Mouse (Mus musculus) kidney, postnatal 0 days (tissue): Measurements from ENCODE around the gene Zdhhc11. TPM values are rescaled to one million over a fixed set of nuclear protein-coding genes. Genes with fewer than 3 reads are reported as not detected.

Experiments
- ATAC-seq: fragments of 200-750 bp; cut with Nextera tagmentation; replicated peaks from 2 replicates; pipeline ENCODE4 v1.8.0; 2017; ENCODE audit warnings: low read depth, moderate number of reproducible peaks, moderate TSS enrichment, moderate library complexity; ENCODE audit not compliant: low FRiP score
- DNase-seq: peaks from one replicate; pipeline ENCODE4 v3.0.0-alpha.2; 2016; ENCODE audit warnings: low spot score
- H3K27ac ChIP-seq: fragments of 300-500 bp; sonication (generic); 2 replicates; pipeline ENCODE4 v1.5.1; 2014; ENCODE audit warnings: mild to moderate bottlenecking
- H3K27me3 ChIP-seq: fragments of 300-500 bp; sonication (generic); 2 replicates; pipeline ENCODE4 v1.6.1; 2014; ENCODE audit warnings: low read length, mixed read lengths; ENCODE audit not compliant: insufficient read depth
- H3K36me3 ChIP-seq: fragments of 300-500 bp; sonication (generic); 2 replicates; pipeline ENCODE4 v1.6.1; 2014; ENCODE audit warnings: low read length, mixed read lengths; ENCODE audit not compliant: insufficient read depth
- H3K4me1 ChIP-seq: fragments of 300-500 bp; sonication (generic); replicated peaks from 2 replicates; pipeline ENCODE4 v1.6.1; 2014; ENCODE audit warnings: antibody characterized with exemption, low read length, mixed read lengths; ENCODE audit not compliant: insufficient read depth
- H3K4me2 ChIP-seq: fragments of 300-500 bp; sonication (generic); 2 replicates; pipeline ENCODE4 v1.6.1; 2014; ENCODE audit warnings: mild to moderate bottlenecking, low read length, moderate library complexity, mixed read lengths
- H3K4me3 ChIP-seq: fragments of 300-500 bp; sonication (generic); replicated peaks from 2 replicates; pipeline ENCODE4 v1.5.1; 2014; ENCODE audit warnings: low read depth, low read length
- H3K9ac ChIP-seq: fragments of 300-500 bp; sonication (generic); 2 replicates; pipeline ENCODE4 v1.6.1; 2014; ENCODE audit warnings: low read depth, low read length
- H3K9me3 ChIP-seq: fragments of 300-500 bp; sonication (generic); replicated peaks from 2 replicates; pipeline ENCODE4 v1.6.1; 2016; ENCODE audit warnings: low read length, inconsistent platforms, mixed read lengths
- CTCF ChIP-seq: IDR thresholded peaks from 2 replicates; pipeline ENCODE4 v1.5.1; 2016; ENCODE audit warnings: antibody characterized with exemption, low read depth, mild to moderate bottlenecking, moderate library complexity
- WGBS: fragments of 180-500 bp; shearing (Covaris S2); extraction: QIAGEN DNeasy Blood & Tissue Kit; methylation state at CpG from one replicate; pipeline ENCODE4 v1.1.7; 2014; 5-methylcytosine and 5-hydroxymethylcytosine counted together
- polyA plus RNA-seq: library from polyadenylated mRNA; unstranded; fragments of >200 nt; fragmentation: Nextera tagmentation; extraction: Ambion mirVana; gene quantifications from 2 replicates; pipeline ENCODE4 v1.2.1, GENCODE M21; 2015

Gene Zdhhc11
- polyA plus RNA-seq, 1 experiment from 2014 or later: not detected

GRCm38 (mm10) chr13:73970545-73971448, 7.1 kb downstream of the Zdhhc11 start:
- WGBS: 22% methylated on average over 12 of the region's 12 CpGs
- peak; percentile 91 for ATAC-seq
- Histone ChIP-seq H3K4me3 (peak overlapping the region; percentile 6; the same call in 1 of the 2 replicates), H3K9me3 (no peaks in the 10 kb centered on the region), H3K36me3 (no peaks in the 10 kb centered on the region), H3K27me3 (no peaks in the 10 kb centered on the region), H3K4me1 (no peaks in the 10 kb centered on the region), H3K4me2 (peak overlapping the region; percentile 38; the same call in 1 of the 2 replicates), H3K27ac (peak overlapping the region; percentile 52), H3K9ac (no peak overlapping the region)
- peak; percentile 93 for DNase-seq
- peak; percentile 93 for TF ChIP-seq CTCF

- DNase-seq: no peak
- Histone ChIP-seq H3K27me3 (no peaks in the 10 kb centered on the region), H3K4me2 (no peak overlapping the region), H3K9ac (no peak overlapping the region), H3K4me3 (no peak overlapping the region), H3K36me3 (no peaks in the 10 kb centered on the region), H3K9me3 (no peaks in the 10 kb centered on the region), H3K4me1 (no peaks in the 10 kb centered on the region), H3K27ac (no peak overlapping the region)
- no peak for ATAC-seq
- TF ChIP-seq CTCF: no peak
- 96% methylated on average over 3 of the region's 3 CpGs for WGBS
Measured at GRCm38 (mm10) chr13:73974523-73974922, 10.9 kb downstream of the Zdhhc11 start.

GRCm38 (mm10) chr13:73976935-73977334, 13.3 kb downstream of the Zdhhc11 start:
- no peaks in the 10 kb centered on the region for H3K9me3 ChIP-seq
- DNase-seq (no peak), ATAC-seq (no peak)
- H3K27me3 ChIP-seq: no peaks in the 10 kb centered on the region
- H3K27ac ChIP-seq: no peak overlapping the region
- no peaks in the 10 kb centered on the region for H3K36me3 ChIP-seq
- no peak overlapping the region for H3K4me2 ChIP-seq
- no peak overlapping the region for H3K4me3 ChIP-seq
- H3K4me1 ChIP-seq: no peaks in the 10 kb centered on the region
- no peak overlapping the region for H3K9ac ChIP-seq
- WGBS: 90% methylated on average over 5 of the region's 5 CpGs
- no peak for TF ChIP-seq CTCF

GRCm38 (mm10) chr13:73990325-73990724, 26.7 kb downstream of the Zdhhc11 start:
- no peaks in the 10 kb centered on the region for H3K27me3 ChIP-seq
- H3K4me1 ChIP-seq: no peaks in the 10 kb centered on the region
- no peaks in the 10 kb centered on the region for H3K36me3 ChIP-seq
- no peak overlapping the region for H3K4me2 ChIP-seq
- 0 out of 2 replicates have a peak, but pooled peaks have one; percentile 13 for TF ChIP-seq CTCF
- H3K27ac ChIP-seq: no peak overlapping the region
- no peak for ATAC-seq
- H3K4me3 ChIP-seq: no peak overlapping the region
- no peak overlapping the region for H3K9ac ChIP-seq
- no peak for DNase-seq
- WGBS: 78% methylated on average over 5 of the region's 5 CpGs
- H3K9me3 ChIP-seq: no peaks in the 10 kb centered on the region

GRCm38 (mm10) chr13:73990761-73991160, 27.1 kb downstream of the Zdhhc11 start:
- 70% methylated on average over 2 of the region's 2 CpGs for WGBS
- no peak overlapping the region for H3K27ac ChIP-seq
- no peaks in the 10 kb centered on the region for H3K27me3 ChIP-seq
- H3K4me1 ChIP-seq: no peaks in the 10 kb centered on the region
- H3K36me3 ChIP-seq: no peaks in the 10 kb centered on the region
- H3K9me3 ChIP-seq: no peaks in the 10 kb centered on the region
- TF ChIP-seq CTCF: no peak
- DNase-seq (no peak), ATAC-seq (no peak)
- no peak overlapping the region for H3K4me3 ChIP-seq
- H3K9ac ChIP-seq: no peak overlapping the region
- H3K4me2 ChIP-seq: no peak overlapping the region

GRCm38 (mm10) chr13:73991267-73991666, 27.6 kb downstream of the Zdhhc11 start:
- Histone ChIP-seq H3K9ac (no peak overlapping the region), H3K9me3 (no peaks in the 10 kb centered on the region), H3K27me3 (no peaks in the 10 kb centered on the region), H3K4me2 (no peak overlapping the region), H3K4me1 (no peaks in the 10 kb centered on the region), H3K4me3 (no peak overlapping the region), H3K36me3 (no peaks in the 10 kb centered on the region), H3K27ac (no peak overlapping the region)
- DNase-seq (no peak), ATAC-seq (no peak)
- TF ChIP-seq CTCF: no peak
- 83% methylated on average over 5 of the region's 5 CpGs for WGBS
